Mouse (Mus musculus) testis, postnatal 14 days (tissue): ENCODE data around the gene Cdc25b.
"Not testable (repeated sequence)": the region's sequence is repeated elsewhere in the genome, so short reads cannot be mapped to it uniquely, and the experiment has no call there.

Experiments used
- DNase-seq: peaks from one replicate; pipeline ENCODE4 v3.0.0; 2021; ENCODE audit warnings: low spot score

Gene Cdc25b

GRCm38 (mm10) chr2:131196606-131197316 lies 10.0 kb downstream of the Cdc25b start:
- DNase-seq = no peak

- no peak for DNase-seq
Observed at GRCm38 (mm10) chr2:131200710-131201109, 14.0 kb downstream of the Cdc25b start.

GRCm38 (mm10) chr2:131201262-131201661 lies 14.5 kb downstream of the Cdc25b start:
- no peak for DNase-seq

DNA sequence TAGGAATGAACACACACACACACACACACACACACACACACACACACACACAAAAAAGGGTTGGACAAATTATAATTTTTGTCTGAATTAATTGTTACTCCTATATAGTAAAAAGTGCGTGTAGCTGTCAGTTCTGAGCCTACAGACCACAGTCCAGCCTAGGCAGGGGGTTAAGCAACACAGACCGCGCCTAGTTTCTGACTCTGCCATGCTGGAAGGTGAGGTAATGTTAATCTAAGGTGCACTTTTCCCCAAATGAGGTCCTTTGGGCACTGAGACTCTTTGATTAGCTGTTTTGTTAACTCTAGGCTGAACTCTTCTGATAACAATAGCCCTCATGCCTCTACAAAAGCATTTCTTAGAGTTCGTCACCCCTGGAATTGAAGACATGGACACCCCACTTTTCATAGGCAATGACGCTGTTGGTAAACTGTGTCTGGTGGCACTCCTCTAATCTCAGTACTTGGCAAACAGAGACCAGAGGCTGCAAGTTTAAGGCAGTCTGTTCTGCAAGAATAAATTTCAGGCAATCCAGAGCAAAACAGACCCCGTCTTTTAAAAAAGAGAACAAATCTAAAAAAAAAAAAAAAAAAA lies 17.2 kb downstream of the Cdc25b start:
- DNase-seq = no peak

DNA sequence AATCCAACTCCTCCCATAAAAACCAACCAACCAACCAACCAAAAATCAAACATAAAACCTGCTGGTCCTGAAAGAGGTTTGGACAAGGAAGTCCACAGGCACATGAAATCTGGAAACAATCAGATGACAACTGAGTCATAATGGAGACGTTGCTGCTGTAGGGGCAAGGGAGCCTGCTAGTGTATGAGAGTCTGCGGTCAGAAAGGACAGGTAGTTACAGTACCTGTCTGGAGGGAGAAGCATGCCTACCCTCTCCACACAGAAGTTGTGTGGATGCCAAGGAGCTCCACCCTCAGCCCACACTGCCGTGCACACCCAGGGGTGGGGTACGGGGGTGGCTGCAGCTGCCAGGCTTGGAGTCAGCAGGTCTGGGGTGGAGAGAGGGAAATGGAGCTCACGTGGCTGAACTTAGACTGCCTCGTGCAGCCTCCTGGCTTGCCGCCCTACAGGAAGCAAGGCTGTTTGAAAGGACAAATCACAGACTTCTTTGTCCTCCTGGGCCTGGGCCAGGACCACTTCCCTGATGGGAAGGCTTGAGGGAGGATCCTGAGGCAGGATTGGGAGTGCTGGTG lies 17.7 kb downstream of the Cdc25b start:
- DNase-seq = peak; percentile 87

GRCm38 (mm10) chr2:131205521-131206182 lies 18.9 kb downstream of the Cdc25b start:
- DNase-seq = no peak

- no peak for DNase-seq
Observed at GRCm38 (mm10) chr2:131206778-131207177, 20.0 kb downstream of the Cdc25b start, which contains the start of gene Ap5s1. Ap5s1 (plus strand) TSS chr2:131207078.

- no peak for DNase-seq
Observed at GRCm38 (mm10) chr2:131208356-131208755, 21.6 kb downstream of the Cdc25b start.

DNA sequence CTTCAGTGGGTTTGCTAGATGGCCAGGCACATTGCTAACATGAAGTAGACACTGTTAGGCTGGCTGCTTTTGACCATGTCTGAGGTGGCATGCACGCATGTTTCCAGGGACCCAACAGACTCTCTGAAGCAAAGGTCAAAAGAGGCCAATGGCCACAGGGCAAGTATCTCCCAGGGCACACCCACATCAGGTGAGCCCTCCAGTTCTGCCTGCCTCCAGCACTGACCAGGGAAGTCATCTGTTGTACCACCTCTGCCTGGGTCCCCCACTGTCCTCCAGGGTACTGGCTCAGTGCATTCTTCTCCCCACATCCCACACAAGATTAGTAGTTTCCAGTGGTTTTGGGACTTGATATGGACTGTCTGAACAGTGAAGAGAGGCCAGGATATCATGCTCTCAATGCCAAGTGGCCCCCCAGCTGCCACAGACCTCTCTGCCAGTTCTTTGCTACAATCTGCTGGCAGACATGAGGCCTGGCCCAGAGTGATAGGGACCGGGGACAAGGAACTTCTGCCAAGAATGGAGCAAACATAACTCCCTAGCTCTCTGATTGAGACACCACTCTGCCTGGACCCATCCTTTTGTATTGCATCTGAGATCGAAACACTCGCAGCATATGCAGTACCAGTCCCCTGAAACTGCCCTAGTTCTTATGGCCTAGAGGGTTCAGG lies 22.5 kb downstream of the Cdc25b start:
- DNase-seq = peak; percentile 77

GRCm38 (mm10) chr2:131209969-131210792 lies 23.4 kb downstream of the Cdc25b start:
- DNase-seq = peak; percentile 94

DNA sequence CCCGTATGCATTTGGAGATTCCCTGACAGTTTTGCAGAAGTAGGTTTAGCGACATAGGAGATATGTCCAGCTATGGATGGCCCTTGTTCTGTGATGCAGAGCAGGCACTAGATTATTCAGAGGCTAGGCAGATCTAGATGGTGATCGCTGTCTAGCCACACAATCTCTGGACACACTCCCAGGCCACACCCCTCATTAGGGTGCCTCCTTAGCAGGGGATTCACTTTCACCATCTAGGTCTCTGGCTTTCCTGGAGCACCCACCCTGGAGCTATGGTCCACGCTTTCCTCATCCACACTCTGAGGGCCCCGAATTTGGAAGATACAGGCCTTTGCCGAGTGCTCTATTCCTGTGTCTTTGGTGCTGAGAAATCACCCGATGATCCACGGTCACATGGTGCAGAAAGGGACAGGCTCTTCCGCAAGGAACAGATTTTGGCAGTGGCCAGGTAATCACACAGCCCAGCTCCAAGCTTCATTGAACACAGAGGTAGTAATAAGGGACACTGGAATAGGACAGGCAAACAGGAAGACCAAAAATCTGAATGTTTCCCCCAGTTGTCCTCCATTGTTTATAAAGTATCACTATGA lies 24.4 kb downstream of the Cdc25b start:
- no peak for DNase-seq

GRCm38 (mm10) chr2:131213773-131214172 lies 27.0 kb downstream of the Cdc25b start:
- DNase-seq = no peak

GRCm38 (mm10) chr2:131215941-131216858 lies 29.5 kb downstream of the Cdc25b start:
- DNase-seq = no peak

DNA sequence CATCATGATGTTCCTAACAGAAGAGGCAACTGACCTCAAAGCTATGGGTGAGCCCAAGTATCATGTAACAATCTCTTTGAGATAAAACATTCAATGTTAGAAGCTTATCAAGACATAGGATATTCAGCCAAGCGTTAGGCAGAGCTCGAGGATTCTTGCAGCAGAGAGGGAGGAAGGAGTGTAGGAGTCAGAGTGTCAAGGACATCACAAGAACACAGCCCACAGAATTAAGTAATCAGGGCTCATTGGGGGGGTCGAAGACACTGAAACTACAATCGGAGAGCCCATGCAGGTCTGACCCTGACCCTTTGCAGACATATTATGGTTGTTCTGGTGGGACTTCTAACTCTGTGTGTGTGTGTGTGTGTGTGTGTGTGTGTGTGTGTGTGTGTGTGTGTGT lies 33.3 kb downstream of the Cdc25b start:
- peak; percentile 71 for DNase-seq

GRCm38 (mm10) chr2:131221853-131222515 lies 35.2 kb downstream of the Cdc25b start:
- no peak for DNase-seq

DNA sequence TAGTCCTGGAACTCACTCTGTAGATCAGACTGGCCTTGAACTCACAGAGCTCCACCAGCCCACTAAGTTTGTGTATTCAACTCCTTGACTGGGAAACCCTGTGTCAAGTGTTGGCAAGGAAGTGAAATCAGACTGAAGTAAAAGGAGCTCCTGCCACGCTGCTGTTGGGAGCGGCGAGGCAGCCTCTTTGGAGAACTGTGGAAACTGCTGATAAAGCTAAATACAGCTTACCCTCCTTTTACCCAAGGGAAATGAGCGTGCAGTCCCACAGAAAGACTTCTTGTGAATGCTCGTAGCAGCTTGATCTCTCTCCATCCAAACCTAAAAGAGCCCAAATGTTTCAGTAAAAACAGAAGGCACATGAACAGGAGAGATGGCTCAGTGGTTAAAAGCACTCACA lies 35.8 kb downstream of the Cdc25b start:
- DNase-seq = no peak

DNA sequence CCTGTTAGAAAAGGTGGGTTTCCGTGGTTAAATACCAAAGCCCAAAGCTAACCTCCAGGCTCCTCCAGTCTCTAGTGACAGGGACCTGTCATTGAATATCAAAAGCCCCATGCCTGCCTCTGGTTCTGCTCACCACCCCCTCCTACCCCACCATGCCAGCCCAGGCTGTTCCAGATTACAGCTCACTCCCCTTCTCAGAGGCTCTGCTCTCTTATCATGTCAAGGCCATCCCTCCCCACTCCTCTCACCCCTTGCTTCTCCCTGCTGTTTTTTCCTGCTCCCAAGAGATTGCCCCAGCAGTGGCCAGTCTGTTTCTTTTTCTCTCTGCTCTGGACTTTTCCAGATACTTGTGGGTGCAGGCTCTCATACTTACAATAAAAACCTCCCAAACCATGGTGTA lies 36.8 kb downstream of the Cdc25b start:
- DNase-seq = peak; percentile 76

DNA sequence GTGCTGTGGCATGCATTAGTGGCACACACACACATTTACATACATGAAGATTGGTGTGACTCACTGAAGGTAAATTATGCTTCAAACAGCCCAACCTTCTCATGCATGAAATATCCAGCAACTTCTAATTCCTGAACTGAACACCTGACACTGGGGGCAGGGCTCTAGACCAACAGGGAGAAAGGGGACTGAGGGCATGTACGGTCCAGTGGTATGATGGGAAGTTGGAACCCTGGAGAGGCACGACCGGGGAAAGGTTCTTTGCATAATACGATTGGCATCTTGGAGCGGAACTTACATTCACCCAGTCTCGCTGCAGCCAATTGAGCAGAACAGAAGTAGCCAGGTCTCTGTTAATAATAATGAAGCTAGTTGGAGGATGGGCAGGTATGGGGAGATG lies 38.4 kb downstream of the Cdc25b start:
- DNase-seq = no peak

DNA sequence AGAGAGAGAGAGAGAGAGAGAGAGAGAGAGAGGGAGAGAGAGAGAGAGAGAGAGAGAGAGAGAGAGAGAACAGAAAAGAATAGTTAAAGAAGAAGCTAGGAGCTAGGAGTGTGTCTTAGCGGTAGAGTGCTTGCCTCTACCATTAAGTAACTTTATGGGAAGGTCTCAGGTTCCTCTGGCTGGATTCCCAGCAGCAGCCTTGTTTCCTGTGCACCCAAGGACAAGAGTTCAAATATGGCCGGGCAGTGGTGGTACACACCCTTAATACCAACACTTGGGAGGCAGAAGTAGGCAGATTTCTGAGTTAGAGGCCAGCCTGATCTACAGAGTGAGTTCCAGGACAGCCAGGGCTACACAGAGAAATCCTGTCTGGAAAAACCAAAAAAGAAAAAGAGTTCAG lies 39.9 kb downstream of the Cdc25b start:
- not testable (repeated sequence) for DNase-seq
